In genomic region chr4:116708791-116709390, GRCm38 (mm10) we compare ENCODE assay signal across 7 mouse cellular contexts. TPM values are rescaled to one million over a fixed set of nuclear protein-coding genes. Genes with fewer than 3 reads are reported as not detected.
DNase-seq lines count a peak whose midpoint lies in the region; ATAC-seq and TF ChIP-seq lines count a peak whose summit lies in the region.

No protein-coding gene starts in this region.

- H3K27ac ChIP-seq in lung, embryonic 14.5 days (ENCODE audit: low read depth): no peak overlapping the region
- H3K27ac ChIP-seq in cortical plate, adult 2 months (ENCODE audit: insufficient read depth, low read length): no peak overlapping the region
- H3K27ac ChIP-seq in hindbrain, embryonic 15.5 days (replicated peaks): no peak overlapping the region
- no peak overlapping the region for H3K27ac ChIP-seq in midbrain, embryonic 12.5 days (replicated peaks)

- peaks cover 12% of the 10 kb centered on the region; the same call in 1 of the 2 replicates for H3K36me3 ChIP-seq in lung, embryonic 14.5 days (ENCODE audit: insufficient read depth)
- H3K36me3 ChIP-seq in hindbrain, embryonic 15.5 days: 0 out of 2 replicates have a peak, but pooled peaks cover 2% of the 10 kb centered on the region
- H3K36me3 ChIP-seq in midbrain, embryonic 12.5 days: 0 out of 2 replicates have a peak, but pooled peaks cover 10% of the 10 kb centered on the region

- peak overlapping the region; percentile 59 for H3K4me3 ChIP-seq in lung, embryonic 14.5 days (ENCODE audit: low read depth, low read length)
- peak overlapping the region; percentile 51 for H3K4me3 ChIP-seq in cortical plate, adult 2 months (ENCODE audit: insufficient read depth, low read length)
- peak overlapping the region; percentile 53 for H3K4me3 ChIP-seq in hindbrain, embryonic 15.5 days
- H3K4me3 ChIP-seq in midbrain, embryonic 12.5 days: peak overlapping the region; percentile 56

- TF ChIP-seq POLR2A in cortical plate, adult 2 months (IDR thresholded peaks at IDR 0.05; ENCODE audit: extremely low read depth, insufficient read depth, low read length): no peak

- H3K4me1 ChIP-seq in lung, embryonic 14.5 days (ENCODE audit: insufficient read depth): peaks cover 3% of the 10 kb centered on the region; the same call in 1 of the 2 replicates
- H3K4me1 ChIP-seq in cortical plate, adult 2 months (ENCODE audit: control insufficient read depth, insufficient read depth, low read length): no peaks in the 10 kb centered on the region
- H3K4me1 ChIP-seq in hindbrain, embryonic 15.5 days (replicated peaks): peaks cover 16% of the 10 kb centered on the region
- peaks cover 13% of the 10 kb centered on the region for H3K4me1 ChIP-seq in midbrain, embryonic 12.5 days

- DNase-seq in lung, embryonic 14.5 days: no peak
- DNase-seq in lung, postnatal 14 days: no peak
- no peak for DNase-seq in gastrocnemius, postnatal 25 days
- DNase-seq in embryo, embryonic 10.5 days (ENCODE audit: low spot score): no peak

- no peaks in the 10 kb centered on the region for H3K27me3 ChIP-seq in lung, embryonic 14.5 days (ENCODE audit: insufficient read depth, low read length)
- no peaks in the 10 kb centered on the region for H3K27me3 ChIP-seq in hindbrain, embryonic 15.5 days
- no peaks in the 10 kb centered on the region for H3K27me3 ChIP-seq in midbrain, embryonic 12.5 days

- H3K9me3 ChIP-seq in lung, embryonic 14.5 days (ENCODE audit: low read depth, low read length): no peaks in the 10 kb centered on the region
- H3K9me3 ChIP-seq in hindbrain, embryonic 15.5 days: no peaks in the 10 kb centered on the region
- no peaks in the 10 kb centered on the region for H3K9me3 ChIP-seq in midbrain, embryonic 12.5 days

- TF ChIP-seq CTCF in lung, embryonic 14.5 days (IDR thresholded peaks at IDR 0.05; ENCODE audit: low read depth): no peak
- TF ChIP-seq CTCF in cortical plate, adult 2 months (IDR thresholded peaks at IDR 0.05; ENCODE audit: extremely low read depth, insufficient read depth, low read length): no peak

- peak overlapping the region; percentile 66 for H3K4me2 ChIP-seq in lung, embryonic 14.5 days
- peak overlapping the region; percentile 76 for H3K4me2 ChIP-seq in hindbrain, embryonic 15.5 days
- H3K4me2 ChIP-seq in midbrain, embryonic 12.5 days (replicated peaks): peak overlapping the region; percentile 83

- peak; percentile 12; the same call in 1 of the 2 replicates for ATAC-seq in lung, embryonic 14.5 days (ENCODE audit: insufficient read depth)
- no peak for ATAC-seq in hindbrain, embryonic 15.5 days (ENCODE audit: low FRiP score, low read depth)
- ATAC-seq in midbrain, embryonic 12.5 days (ENCODE audit: low FRiP score, low read depth): no peak; the same call in 1 of the 2 replicates

- WGBS in lung, embryonic 14.5 days: 7% methylated on average over 9 of the region's 9 CpGs
- WGBS in hindbrain, embryonic 15.5 days: 9% methylated on average over 9 of the region's 9 CpGs
- 11% methylated on average over 9 of the region's 9 CpGs for WGBS in midbrain, embryonic 12.5 days

- H3K9ac ChIP-seq in lung, embryonic 14.5 days: peak overlapping the region; percentile 47
- H3K9ac ChIP-seq in hindbrain, embryonic 15.5 days: peak overlapping the region; percentile 24
- H3K9ac ChIP-seq in midbrain, embryonic 12.5 days (replicated peaks): peak overlapping the region; percentile 63

RNA-seq across cellular contexts. Expression of gene Ccdc163, which starts 0.6 kb away (rescaled TPM):
- polyA plus RNA-seq in lung, embryonic 14.5 days (2014; fragmentation: Nextera tagmentation; extraction: Ambion mirVana): 30.0 and 35.1 TPM in 2 replicates
- 19.3 and 19.8 TPM in 2 replicates for polyA plus RNA-seq in cortical plate, adult 2 months (2012; rRNA removed)
- 12.6 and 13.6 TPM in 2 replicates for polyA plus RNA-seq in hindbrain, embryonic 15.5 days (2015; fragmentation: Nextera tagmentation; extraction: Ambion mirVana)
- polyA plus RNA-seq in midbrain, embryonic 12.5 days (2016; fragmentation: Nextera tagmentation; extraction: Ambion mirVana): 27.6 and 28.9 TPM in 2 replicates
- total RNA-seq in gastrocnemius, postnatal 25 days (2021): 1 to 10 TPM; 2.6 to 3.5 TPM

RNA-seq across cellular contexts. Expression of gene Mmachc, which starts 0.7 kb away (rescaled TPM):
- 18.0 and 20.7 TPM in 2 replicates for polyA plus RNA-seq in lung, embryonic 14.5 days (2014; fragmentation: Nextera tagmentation; extraction: Ambion mirVana)
- polyA plus RNA-seq in cortical plate, adult 2 months (2012; rRNA removed): 15.6 and 18.7 TPM in 2 replicates
- 23.0 and 23.2 TPM in 2 replicates for polyA plus RNA-seq in hindbrain, embryonic 15.5 days (2015; fragmentation: Nextera tagmentation; extraction: Ambion mirVana)
- polyA plus RNA-seq in midbrain, embryonic 12.5 days (2016; fragmentation: Nextera tagmentation; extraction: Ambion mirVana): 32.0 and 35.7 TPM in 2 replicates
- 10 to 100 TPM; 29.1 to 33.9 TPM for total RNA-seq in gastrocnemius, postnatal 25 days (2021)

RNA-seq across cellular contexts. Expression of gene Tesk2, which starts 11.9 kb away (rescaled TPM):
- 6.6 and 7.8 TPM in 2 replicates for polyA plus RNA-seq in lung, embryonic 14.5 days (2014; fragmentation: Nextera tagmentation; extraction: Ambion mirVana)
- 6.8 and 7.5 TPM in 2 replicates for polyA plus RNA-seq in cortical plate, adult 2 months (2012; rRNA removed)
- 2.6 and 3.3 TPM in 2 replicates for polyA plus RNA-seq in hindbrain, embryonic 15.5 days (2015; fragmentation: Nextera tagmentation; extraction: Ambion mirVana)
- 5.3 and 5.7 TPM in 2 replicates for polyA plus RNA-seq in midbrain, embryonic 12.5 days (2016; fragmentation: Nextera tagmentation; extraction: Ambion mirVana)
- total RNA-seq in gastrocnemius, postnatal 25 days (2021): 1 to 10 TPM; 1.3 to 1.5 TPM

RNA-seq across cellular contexts. Expression of gene Prdx1, which starts 23.5 kb away (rescaled TPM):
- 1,429 and 1,485 TPM in 2 replicates for polyA plus RNA-seq in lung, embryonic 14.5 days (2014; fragmentation: Nextera tagmentation; extraction: Ambion mirVana)
- 222 and 249 TPM in 2 replicates for polyA plus RNA-seq in cortical plate, adult 2 months (2012; rRNA removed)
- polyA plus RNA-seq in hindbrain, embryonic 15.5 days (2015; fragmentation: Nextera tagmentation; extraction: Ambion mirVana): 446 and 514 TPM in 2 replicates
- polyA plus RNA-seq in midbrain, embryonic 12.5 days (2016; fragmentation: Nextera tagmentation; extraction: Ambion mirVana): 740 and 818 TPM in 2 replicates
- 100 to 1,000 TPM; 229 to 254 TPM for total RNA-seq in gastrocnemius, postnatal 25 days (2021)

RNA-seq across cellular contexts. Expression of gene Akr1a1, which starts 57.4 kb away (rescaled TPM):
- polyA plus RNA-seq in lung, embryonic 14.5 days (2014; fragmentation: Nextera tagmentation; extraction: Ambion mirVana): 759 and 786 TPM in 2 replicates
- polyA plus RNA-seq in cortical plate, adult 2 months (2012; rRNA removed): 519 and 547 TPM in 2 replicates
- polyA plus RNA-seq in hindbrain, embryonic 15.5 days (2015; fragmentation: Nextera tagmentation; extraction: Ambion mirVana): 704 and 712 TPM in 2 replicates
- 463 and 513 TPM in 2 replicates for polyA plus RNA-seq in midbrain, embryonic 12.5 days (2016; fragmentation: Nextera tagmentation; extraction: Ambion mirVana)
- total RNA-seq in gastrocnemius, postnatal 25 days (2021): 100 to 1,000 TPM; 175 to 184 TPM
